Mouse (Mus musculus): Measurements from ENCODE around the gene Scn1a. TPM values are rescaled to one million over a fixed set of nuclear protein-coding genes. Genes with fewer than 3 reads are reported as not detected.
A peak's percentile ranks its signal among the peaks of the same experiment; 100 is the strongest.

The Scn1a gene
- total RNA-seq (2021): 0.18 and 0.38 TPM in 2 replicates
- long read RNA-seq: 0 reads

DNA sequence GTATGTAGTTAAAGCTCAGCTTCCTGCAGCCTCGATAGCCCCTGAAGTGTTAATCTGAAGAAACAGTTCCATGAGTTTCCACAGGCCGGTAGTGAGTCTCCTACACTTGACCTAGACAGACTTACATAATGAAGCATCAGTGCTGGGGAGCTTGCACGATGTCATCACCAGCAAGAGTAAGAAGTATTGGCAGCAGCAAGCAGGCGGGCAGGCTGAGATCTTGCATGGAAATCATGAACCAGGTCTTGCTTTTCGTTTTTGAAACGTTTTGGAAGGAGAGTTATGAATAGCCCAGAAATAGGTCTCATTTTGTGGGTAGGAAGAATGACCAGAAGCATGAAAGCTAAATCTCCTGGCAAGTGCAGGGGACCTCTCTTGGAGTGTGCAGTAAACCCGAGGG, at the start of gene Scn1a:
Gene Scn1a, minus strand, starts transcription at position 130 of the 400 bp plus-strand sequence.
- no peak for DNase-seq

DNA sequence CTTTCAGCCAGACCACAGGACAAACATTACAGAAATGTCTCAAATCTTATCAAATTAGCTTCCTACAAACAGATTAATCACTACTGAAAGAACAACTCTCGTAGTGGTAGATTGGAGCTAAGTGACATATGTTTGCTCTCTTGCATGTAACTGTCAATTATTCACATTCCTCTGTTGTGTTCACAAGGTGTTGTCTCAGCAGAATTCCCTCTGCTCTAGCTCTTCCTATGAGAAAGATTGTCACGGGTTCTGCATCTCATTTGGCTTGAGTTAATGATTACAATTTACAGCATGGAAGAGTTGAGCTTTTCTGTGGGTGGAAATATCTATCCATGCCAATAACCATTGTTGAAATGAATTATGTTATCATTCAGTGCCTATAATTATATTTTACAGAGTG, 37.8 kb upstream of the Scn1a start:
- DNase-seq: no peak

DNA sequence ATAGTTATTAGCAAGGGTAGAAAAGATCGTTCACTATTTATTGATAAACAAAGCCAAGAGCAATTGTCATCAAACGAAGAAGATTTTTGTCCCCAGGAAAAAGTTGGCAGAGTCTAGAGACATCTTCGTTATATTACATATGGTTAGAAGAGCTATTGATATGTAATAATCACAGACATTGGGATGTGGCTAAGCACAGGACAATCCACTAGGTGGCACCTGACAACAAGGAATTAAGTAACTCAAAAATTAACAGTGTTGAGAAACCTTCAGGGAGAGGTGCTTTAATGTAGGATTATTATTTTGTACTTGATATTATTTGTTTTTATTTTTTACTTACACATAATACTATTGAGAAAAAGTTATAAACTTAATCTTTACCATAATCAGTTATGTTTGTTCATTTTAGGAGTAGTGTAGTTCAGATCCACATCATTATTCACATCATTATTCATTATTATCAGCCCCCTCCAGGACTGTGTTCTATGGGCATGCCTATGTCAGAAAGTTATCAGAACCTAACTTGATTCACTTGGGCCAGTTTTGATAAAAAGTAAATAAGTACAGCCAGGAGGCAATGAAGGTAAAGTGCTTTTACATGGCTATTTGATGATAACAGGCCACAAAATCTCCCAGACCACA, 32.7 kb upstream of the Scn1a start:
- no peak for DNase-seq

DNA sequence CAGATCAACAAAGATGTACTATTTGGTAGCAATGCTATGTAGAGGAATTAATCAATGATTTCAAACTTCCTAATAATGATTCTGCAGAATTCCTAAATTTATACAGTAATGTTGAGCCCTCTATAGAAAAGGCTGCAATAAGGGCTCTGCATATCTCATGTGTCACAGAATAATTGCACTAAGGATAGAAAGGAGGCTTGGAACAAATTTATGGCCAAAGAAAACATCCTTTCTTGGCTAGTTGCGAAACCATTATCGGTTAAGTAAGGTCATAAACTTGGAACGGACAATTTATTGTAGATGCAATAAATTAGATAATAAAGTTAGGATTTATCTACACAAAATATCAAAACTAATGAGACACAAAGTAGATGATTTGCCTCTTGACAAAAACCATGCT, 24.8 kb upstream of the Scn1a start:
- DNase-seq: no peak

DNA sequence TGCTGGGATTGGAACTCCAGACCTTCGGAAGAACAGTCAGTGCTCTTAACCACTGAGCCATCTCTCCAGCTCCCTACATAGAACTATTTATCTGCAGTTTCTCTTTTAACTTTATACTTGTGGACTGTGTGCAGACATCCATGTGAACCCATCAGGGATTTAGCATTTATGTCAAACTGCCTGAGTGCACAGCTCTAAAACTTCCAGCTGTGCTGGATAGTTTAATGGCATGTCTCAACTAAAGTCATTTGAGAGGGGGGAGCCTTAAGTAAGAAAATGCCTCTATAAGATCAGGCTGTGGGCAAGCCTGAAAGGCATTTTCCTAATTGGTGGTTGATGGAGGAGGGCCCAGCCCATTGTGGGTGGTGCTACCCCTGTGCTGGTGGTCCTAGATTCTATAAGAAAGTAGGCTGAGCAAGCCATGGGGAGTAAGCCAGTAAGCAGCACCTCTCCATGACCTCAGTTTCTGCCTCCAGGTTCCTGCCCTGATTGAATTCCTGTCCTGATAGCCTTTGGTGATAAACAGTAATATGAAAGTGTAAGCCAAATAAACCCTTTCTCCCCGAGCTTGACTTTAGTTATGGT, 24.3 kb upstream of the Scn1a start:
- no peak for DNase-seq

DNA sequence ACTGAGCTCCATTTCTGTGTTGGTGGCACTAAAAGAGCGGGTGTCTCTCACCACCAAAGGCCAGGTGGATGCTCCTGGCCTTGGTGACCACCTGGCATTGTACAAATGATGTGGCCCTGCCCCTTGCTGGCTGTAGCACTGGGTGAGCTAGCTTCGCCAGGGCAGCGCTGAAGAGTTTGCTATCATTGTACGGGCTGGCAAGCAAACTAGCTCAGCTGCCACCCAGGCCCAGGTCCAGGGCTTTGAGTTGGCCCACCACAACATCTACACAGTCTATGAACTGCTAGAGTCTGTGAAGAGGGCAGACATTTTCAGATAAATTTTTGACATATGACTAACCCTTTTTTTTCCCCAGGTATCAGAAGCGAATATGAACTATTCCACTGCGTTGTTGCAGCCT, 23.3 kb upstream of the Scn1a start:
- no peak for DNase-seq

DNA sequence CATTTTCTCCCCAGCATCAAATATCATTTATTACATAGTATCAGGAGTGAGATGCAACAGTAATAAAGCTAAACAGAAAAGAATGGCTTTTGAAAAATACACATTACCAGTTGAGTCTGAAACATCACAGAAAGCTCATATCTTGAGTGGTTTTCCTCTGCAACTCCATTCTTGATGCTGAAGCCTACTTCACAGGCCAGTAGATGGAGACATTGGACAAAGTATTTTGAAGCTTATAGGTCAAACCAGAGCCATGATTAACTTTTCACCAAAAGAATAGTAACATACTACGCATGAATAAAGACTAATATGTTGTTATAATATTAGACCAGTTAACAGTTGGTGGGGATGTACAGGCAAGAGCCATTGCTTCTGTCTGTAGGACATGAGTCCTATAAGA, 21.8 kb upstream of the Scn1a start:
- DNase-seq: no peak

DNA sequence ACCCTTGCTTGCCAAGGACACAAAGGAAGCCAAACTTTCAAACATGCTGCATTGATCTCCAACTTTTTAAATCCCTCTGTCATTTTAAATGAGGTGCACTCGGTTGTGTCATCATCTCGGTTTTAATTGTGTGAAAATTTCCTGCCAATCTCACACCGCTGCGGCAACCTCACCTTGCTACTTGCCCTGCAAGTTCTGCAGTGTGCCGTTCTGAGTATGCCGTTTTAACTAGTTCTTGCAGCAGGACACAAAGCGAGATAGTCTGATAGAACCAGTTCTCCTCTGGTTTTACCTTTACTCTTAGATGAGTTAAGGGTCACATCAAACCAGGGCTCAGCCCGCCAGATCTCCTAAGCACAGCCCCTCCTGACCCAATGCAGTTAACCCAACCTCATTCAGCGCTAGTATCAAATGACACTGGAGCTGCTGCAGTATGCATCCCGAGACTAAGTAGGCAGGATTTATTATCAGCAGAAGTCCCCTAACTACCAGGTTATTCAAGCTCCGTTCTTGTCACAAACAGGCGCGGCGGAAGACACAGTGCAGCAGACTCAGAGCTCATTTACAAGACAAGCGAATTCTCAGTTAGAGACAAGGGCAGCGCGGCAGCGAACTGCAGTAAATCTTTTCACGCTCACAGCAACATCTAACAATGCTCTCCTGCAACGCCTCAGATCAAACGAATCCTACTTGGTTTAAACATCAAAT, 722 bp downstream of the Scn1a start:
- no peak for DNase-seq

DNA sequence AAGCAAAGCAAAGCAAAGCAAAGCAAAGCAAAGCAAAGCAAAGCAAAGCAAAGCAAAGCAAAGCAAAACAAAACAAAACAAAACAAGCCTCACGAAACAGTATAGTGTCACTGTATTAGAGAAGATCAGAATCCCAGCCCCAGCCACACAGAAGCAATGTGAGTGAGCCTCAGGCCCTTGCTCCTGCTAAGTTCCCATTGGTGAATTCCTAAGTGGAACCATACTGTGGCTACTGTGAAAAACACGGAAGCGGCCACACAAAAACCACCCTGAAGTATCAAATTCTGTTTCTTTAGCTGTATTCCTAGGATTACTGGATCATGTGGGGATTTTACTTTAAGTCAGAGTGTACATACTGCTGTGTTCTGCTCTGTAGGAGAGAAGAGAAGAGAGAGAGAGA, 4.4 kb downstream of the Scn1a start:
- DNase-seq: no peak

DNA sequence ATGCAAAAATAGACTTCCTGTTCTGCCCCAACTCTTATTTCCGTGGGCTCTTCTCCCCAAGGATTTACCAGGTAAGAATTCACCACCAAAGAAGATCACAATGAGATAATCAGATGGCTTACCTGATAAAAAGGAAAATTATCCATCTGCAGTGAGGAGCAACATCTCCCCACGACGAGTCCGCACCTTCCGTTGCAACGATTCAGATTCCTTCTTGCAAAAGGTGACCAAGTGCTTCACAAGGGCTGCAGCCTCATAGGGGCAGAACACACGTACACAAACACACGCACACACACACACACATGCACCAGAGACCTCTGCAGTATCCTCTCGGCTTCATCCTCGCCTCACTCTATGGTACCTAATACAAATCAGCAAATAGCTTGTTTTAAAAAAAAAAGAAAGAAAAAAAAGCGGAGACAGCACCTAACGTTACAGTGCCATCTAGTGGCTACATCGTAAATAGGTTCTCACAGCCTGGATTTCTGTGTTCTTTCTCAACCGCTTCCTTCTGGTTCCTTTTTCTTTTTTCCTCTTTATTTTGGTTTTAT, 30.8 kb downstream of the Scn1a start:
- DNase-seq: no peak

DNA sequence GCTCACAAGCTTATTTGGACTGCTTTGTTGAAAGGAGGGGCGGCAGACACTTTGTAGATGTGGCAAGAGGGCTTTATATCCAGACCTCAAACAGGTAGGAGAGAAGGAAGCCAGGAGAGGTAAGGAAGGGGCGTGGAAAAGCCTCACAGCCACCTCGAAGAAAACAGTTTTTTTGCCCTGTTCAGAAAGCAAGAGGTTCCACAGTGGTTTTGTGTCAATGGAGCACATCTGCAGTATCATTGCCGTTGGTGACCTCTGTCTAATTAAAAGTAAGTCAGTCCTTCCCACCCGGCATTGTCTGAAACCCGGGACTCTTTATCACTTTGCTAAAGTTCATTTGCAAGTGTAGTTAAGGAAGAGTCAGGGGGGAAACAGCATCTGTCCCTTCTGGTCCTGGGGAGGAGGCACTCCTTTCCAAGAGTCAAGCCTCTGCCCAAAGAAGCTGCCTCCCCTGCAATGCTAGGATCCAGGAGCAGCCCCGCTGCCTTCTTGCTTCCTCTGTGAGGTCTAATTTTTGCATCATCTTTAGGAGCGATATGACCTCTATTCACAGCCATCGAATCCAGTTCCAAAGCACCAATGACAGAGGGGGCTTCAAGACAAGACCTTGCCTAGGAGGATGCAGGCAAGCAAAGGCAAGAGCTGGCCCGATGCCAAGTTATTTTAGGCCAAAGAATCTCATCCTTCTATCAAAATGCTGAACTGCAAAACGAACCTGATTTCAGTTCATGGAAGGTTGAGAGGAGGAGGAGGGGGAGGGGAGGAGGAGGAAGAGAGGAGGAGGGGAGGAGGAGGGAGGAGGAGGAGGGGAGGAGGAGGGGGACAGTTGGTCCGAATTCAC, 31.5 kb downstream of the Scn1a start:
- DNase-seq: peak; percentile 11

DNA sequence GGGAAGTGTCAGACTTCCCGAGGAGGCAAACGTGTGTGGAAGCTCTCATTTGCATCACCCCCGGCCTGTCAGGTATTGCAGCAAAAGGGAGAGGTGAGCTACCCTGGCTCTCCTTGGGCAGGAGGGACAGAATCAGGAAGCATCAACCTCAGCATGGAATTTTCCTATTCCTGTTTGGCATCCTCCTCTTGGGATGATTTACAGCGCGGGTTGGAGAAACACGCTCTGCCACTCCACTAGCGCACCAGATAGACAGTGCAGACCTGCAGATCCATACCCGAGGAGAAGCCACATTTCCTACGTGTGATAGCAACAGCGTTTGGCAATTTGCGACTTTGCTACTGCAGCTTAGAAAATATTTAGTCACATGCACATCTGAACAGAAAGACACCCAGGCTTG, 32.2 kb downstream of the Scn1a start:
- DNase-seq: no peak

DNA sequence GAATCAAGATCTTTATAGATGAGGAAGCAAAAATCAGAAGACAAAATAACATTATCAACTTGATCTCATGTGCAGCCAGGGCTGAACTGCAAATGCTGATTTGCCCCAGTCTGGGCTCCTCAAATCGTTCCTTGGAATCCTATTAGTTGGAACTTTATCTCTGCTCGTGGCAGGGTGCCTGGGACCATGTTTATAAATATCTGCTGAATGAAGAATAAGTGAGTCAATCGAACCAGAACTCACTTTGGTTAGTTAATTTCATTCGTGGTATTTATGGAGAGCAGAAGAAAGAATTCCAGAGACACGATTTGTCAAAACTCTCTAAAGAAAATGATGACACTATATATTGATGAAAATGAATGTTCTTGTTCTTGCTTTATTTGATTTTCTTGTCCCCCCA, 48.1 kb downstream of the Scn1a start:
- DNase-seq: no peak

DNA sequence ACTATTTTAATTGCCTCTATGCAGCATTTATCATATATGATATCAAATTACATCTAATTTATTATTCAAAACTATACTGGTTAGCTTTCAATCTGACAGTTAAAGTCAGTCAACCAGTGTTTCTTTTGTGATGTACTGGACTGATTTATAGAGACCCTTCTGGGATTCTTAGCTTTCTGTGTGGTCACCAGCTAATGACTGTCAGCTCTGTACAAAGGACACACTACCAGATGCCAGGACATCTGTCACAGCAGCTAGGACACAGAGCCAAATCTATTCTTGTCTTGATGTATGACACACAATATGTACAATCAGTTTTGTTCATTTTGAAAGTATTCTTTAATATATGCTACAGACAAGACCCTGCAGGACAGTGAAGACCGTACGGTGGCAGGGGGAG, 72.7 kb downstream of the Scn1a start:
- no peak for DNase-seq

DNA sequence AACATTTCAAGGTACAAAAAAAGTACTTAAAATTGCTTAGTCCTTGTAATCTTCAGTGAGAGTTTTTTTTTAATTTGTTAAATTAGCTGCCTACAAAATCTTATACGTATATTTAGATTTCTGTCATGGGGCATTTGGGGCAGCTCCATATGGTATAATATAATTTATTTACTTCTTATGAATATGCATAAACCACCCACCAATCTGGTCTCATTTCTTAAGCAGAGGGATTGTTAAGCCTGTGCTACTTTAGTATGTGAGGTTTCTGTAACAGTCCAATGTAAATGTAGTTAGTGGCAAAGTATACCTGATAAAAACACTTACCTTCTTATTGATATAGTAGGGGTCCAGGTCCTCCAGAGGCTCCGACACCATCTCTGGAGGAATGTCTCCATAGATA, 90.0 kb downstream of the Scn1a start:
- no peak for DNase-seq

DNA sequence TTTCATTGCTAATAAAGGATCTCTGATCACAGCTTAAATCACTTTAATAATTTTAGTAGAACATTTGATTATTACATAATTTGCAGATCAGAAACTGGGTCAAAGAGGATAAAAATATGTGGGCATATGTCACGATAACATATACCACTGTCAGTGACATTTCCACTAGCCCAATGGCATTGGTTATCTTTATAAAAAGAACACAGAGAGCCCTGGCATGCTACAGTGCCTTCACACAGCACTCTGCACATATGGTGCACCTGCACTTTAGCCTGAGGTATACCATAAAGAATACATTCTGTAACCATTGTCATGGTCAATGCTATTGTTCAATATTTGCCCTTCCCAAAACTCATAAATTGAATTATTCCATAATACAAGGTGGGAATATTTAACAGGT, 94.0 kb downstream of the Scn1a start:
- no peak for DNase-seq

DNA sequence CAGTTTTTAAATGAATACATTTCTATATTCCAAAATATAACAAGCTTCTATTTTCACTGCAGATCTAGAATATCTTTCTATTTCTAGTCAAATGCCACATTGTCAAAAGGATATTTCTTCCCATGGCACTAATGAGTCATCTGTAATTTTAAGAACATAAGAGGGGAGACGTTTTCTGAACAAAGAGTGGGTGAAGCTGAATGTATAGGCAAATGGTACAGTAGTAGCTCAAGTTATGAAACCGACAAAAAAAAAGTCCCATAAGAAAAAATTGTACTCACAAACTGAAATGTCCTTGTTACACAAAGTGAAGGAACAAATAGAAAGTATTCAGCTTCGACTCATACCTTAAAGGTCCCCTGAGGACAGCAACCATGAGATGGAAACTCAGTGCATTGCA, 94.5 kb downstream of the Scn1a start:
- no peak for DNase-seq

DNA sequence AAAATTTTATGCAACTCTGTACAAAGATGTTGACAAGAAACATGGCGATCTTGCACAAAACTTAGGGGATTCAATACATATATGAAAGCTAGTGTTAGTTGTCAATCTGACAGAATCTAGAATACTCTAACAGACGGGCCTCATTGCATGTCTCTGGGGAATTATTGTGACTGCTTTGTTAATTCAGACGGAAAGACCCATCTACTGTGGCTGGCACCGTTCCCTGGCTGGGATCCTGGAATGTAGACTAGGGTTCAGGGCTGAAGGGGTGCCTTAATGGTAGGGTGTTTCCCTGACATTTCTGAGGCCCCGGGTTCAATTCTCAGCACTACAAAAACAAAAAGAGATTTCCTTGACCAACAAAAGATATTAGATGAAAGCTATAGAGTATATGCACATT, 103.2 kb downstream of the Scn1a start:
- no peak for DNase-seq

DNA sequence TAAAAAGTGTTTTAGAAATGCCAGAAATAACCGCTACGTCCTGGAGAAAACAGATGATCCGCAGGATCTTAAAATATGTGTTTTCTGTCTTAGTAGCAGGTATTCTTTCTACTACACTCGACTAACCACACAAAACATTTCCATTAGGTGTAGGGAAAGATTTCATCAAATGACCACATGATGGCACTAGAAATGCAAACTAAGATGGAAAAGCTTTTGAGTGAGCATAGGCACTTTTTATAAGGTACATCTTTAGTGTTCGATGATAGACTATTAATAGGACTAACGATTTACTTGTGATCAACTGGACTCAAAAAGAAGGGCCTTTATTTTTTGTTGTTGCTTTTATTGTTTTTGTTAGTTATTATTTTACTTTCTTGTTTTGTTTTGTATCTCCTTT, 104.2 kb downstream of the Scn1a start:
- no peak for DNase-seq

DNA sequence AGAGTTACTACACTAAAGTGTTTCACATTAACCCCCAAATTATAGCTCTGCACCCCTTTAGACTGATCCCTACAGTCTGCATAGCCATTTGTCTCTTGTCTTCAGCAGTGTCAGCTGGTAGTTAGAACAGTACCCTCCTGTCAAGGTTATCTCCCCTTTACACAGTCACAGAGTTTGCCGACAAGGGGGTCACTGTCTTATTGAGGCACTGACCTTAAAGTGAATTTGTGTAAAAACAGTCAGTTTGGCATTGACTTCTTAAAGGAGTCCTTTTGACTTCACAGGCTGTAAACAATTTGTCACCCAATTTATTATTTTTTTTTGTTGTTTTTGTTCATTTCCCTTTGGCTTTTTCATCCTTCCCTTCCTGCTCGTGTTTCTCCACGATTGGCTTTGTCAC, 168.1 kb downstream of the Scn1a start:
- no peak for DNase-seq

DNA sequence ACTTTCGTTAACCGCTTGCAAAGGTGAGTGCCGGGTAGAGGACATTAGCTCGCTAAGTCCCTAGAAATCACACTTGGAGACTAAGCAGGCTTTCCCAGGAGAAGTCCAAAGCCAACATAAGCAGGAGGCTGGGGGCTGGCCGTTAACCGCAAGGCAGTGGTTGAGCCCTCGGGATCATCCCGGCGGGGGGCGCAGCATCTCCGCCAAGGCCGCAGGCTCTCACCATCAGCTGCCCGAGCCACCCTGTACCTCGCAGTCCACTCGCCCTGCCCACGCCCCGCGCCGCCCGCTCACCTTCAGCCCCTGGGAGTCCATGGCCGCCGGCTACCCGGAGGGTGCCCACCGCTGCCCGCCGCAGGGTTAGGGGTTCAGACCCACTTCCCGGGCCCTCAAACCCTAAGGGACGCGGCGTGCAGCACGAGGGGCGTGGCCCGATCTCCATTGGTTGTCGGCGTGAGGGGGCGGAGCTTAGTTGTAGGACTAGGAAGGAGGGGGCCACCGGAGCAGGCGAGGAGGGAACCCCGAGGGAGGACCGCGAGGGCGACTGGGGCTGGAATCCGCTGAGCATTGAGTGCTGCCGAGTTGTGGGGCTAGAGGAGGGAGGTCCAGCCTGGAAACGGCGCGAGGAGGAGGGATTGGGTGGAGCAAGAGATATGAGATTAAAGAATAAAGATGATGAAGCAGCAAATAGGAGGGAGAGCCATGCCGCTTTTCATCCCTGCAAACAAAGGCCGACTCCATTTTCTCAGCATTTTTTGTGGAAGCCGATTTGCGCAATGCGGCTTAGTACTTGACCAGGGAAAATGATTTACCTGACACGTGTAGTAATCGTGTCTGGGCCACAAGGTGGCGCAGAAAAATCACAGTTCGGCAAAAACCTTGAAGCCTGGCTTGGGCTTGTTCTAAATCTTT, 184.2 kb downstream of the Scn1a start, which contains the start of gene Ttc21b:
Gene Ttc21b, minus strand, starts transcription at position 398 of the 912 bp plus-strand sequence.
- peak; percentile 97 for DNase-seq

Data from adrenal gland, postnatal 25 days (tissue).